Mouse (Mus musculus) spleen, postnatal 10 days (tissue): Measurements from ENCODE around the gene Mthfd1l.
A peak's percentile ranks its signal among the peaks of the same experiment; 100 is the strongest.

Experiments used
- DNase-seq, 2 experiments: peaks; one replicate each; pipeline ENCODE4 v3.0.0; 2021 to 2022; ENCODE audit warnings: low spot score in 2 of 2

Gene Mthfd1l

DNA sequence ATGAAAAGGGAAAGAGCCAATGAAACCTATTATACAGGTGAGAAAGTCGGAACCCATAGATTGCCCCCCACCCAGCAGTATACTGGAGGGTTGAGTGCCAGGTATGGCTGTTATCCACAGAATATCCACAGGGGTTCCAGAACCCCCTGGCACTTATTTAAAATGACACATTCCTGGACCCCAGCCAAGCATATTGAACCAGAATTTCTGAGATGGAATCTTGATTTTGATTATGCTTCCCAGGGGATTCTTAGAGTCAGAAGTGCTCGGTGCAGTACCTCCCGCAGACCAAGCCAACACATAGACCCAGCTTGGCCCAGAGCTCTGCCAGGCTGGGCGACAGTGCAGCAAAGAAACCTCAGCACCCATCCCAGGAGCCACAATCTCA is 3.7 kb downstream of the Mthfd1l start:
- DNase-seq, result no peak

GRCm38 (mm10) chr10:3978326-3978725 is 5.4 kb downstream of the Mthfd1l start:
- no peak for DNase-seq

- no peak for DNase-seq
Measured at GRCm38 (mm10) chr10:3978792-3979488, 6.0 kb downstream of the Mthfd1l start.

GRCm38 (mm10) chr10:3980231-3980630 is 7.3 kb downstream of the Mthfd1l start:
- DNase-seq, result no peak

DNA sequence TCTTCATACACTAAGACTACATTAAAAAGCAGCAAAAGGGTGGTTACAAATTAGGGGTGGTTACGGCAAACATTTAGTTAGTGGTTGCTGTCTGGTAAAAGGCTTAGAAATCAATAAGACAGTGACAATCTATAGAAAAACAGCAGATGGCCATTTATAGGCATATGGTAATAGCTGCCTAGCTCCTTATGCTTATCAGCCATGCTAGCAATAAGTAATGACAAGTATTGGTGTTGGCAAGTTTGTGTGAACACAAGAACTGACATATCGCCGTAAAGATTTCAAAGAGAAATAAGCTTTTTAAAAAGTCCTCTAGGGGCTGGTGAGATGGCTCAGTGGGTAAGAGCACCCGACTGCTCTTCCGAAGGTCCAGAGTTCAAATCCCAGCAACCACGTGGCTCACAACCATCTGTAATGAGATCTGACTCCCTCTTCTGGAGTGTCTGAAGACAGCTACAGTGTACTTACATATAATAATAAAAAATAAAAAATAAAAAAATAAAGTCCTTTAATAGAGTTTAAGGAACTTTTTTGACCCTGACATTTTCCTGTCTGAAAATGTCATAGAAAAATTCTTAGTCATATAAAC is 17.5 kb downstream of the Mthfd1l start:
- DNase-seq, result no peak

GRCm38 (mm10) chr10:3993365-3994102 is 20.6 kb downstream of the Mthfd1l start:
- DNase-seq, result peak; percentile 25 to 47

- peak; percentile 27 to 62 for DNase-seq
Measured at GRCm38 (mm10) chr10:3995277-3995676, 22.4 kb downstream of the Mthfd1l start.

- peak; percentile 27 to 72 for DNase-seq
Measured at GRCm38 (mm10) chr10:3996170-3996876, 23.4 kb downstream of the Mthfd1l start.

DNA sequence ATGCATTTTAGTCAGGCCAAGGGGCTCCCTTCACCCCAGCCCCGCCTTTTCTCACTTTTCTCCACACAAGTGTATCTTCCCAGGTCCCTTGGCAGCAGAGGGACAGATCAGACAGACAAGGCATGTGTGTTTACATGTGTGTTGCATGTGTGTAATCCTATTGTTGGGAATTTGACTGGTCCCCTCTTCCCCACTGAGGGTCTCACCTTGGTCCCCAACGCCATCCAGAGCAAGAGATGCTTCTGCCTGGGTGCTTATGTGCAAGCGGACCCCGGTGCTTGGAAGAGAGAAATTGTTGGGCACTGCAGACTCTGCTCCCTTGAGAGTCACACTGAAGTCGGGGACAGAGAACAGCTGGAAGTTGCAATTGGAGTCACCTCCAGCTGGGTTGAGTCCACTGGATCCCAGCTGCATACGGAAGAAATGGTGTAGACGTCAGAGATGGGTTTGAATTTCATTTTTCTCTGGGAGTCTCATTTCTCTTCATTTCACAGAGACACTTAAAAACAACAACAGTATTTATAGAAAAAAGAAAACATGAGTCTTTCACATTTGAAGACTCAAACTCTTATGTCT is 25.0 kb downstream of the Mthfd1l start:
- no peak for DNase-seq

- no peak for DNase-seq
Measured at GRCm38 (mm10) chr10:4002711-4003110, 29.8 kb downstream of the Mthfd1l start.

DNA sequence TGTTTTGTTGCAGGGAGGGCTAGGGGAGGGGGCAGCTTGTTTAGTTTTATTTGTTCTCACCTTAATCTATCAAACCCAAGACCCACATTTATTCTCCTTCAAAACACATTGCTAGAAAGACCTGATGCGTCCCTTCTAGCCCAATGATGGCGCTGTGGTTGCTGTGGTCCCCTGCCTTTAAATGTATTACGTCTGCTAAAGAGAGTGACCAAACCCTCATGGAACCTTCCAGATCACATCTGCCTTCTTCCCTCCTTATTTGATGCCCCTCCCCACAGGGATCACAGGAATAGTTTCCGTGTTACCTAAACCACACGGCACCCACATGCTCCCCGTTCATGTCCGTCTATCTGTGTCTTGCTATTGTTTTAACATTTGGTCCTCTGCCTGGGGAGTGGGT is 32.3 kb downstream of the Mthfd1l start:
- no peak for DNase-seq

- DNase-seq, result no peak
Measured at GRCm38 (mm10) chr10:4006296-4007015, 33.5 kb downstream of the Mthfd1l start.

GRCm38 (mm10) chr10:4022628-4023303 is 49.8 kb downstream of the Mthfd1l start:
- no peak for DNase-seq

DNA sequence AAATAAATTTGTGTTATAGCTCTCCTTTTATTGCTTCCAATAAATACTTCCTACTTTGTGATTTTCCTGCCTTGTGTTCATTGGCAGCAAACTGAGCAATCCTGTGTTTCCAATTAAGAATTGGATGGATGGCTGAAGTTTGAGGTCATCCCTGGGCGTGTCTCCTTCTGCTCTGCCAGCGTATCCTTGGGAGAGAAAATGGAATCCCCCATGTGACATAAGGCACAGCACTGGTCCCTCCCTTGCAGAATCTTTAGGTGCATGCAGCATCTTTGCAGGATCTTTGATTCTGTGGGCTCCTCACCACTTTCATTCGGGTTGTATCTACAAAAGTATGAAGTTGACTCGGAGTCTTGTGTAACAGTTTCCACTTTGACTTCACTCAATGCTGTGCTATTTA is 53.7 kb downstream of the Mthfd1l start:
- DNase-seq, result no peak

DNA sequence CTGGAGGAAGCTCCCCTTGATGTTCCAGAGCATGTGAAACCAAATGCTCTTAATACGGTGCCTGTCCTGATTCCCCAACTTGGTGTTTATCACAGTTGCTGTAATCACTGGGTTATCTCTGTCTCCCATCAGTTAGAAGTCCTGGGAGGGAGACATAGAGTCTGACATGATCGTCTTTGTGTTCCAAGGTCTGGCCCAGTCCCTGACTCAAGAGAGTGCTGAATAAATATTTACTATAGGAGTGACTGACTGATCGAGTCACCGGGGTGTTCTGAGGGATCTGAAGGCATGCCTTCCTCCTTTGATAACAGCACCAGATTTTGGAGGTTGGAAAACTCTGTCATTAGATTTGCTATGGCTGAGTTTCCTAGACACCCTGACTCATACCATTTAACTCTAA is 54.5 kb downstream of the Mthfd1l start:
- no peak for DNase-seq

DNA sequence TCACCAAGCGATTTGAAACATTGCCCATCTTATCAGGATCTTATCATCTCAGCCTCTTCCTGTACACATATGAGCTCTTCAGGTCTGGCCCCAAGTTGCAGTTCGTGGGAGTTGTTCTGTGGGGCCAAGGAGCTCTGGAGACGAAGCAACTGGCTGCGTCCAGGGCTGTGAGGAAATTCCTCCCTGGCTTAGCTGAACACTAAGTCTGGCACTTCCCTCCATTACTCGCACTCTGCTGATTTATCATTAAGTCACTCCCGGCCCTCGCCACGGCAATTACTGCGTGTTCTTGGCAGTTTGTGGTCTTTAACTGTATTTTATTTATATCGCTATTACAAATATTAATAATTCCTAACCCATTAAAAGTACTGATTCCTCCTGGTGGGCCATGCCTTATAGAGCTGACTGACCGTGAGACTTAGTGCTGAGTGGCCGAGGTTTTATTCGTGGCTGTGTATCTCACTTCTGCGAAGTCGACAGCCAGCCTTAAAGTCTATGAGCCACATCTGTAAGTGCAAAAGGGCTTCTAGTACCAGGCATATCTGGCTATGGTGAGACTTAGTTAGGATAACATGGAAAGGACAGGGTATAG is 56.0 kb downstream of the Mthfd1l start:
- DNase-seq, result no peak

DNA sequence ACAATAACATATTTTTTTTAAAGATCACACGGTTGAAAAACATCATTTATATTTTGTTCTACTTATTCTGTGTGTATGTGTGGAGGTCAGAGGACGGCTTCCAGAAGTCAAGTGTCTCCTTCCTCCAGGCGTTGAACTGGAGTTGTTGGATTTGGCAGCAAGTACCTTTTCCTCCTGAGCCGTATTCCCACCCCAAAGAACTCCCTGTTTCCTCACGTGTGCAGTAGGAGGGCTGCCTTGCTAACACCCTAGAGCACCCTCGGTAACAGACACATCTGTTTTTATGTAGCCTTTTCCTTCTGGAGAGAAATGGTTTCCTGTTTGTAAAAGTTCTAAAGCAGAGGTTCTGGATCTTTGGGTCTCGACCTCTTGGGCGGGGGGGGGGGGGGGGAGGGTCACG is 60.8 kb downstream of the Mthfd1l start:
- no peak for DNase-seq

DNA sequence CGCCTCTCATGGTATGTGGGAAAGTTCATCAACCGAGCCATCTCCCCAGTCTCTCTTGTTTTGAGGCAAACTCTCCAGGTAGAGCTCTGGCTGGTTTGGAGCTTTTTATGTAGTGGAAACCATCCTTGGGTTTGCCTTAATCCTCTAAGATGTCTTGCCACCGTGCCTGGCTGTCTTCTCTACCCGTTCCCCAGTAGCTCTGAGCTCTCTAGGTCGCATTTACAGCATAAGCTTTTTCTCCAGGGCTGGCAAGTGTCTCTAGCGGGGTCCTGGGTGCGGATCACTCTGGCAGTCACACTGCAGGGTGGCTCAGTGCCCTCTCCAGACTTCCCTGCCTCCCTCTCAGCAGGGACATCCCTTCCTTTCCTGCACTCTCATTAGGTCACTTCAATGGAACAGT is 63.6 kb downstream of the Mthfd1l start:
- DNase-seq, result no peak

GRCm38 (mm10) chr10:4037066-4037465 is 64.1 kb downstream of the Mthfd1l start:
- DNase-seq, result no peak

DNA sequence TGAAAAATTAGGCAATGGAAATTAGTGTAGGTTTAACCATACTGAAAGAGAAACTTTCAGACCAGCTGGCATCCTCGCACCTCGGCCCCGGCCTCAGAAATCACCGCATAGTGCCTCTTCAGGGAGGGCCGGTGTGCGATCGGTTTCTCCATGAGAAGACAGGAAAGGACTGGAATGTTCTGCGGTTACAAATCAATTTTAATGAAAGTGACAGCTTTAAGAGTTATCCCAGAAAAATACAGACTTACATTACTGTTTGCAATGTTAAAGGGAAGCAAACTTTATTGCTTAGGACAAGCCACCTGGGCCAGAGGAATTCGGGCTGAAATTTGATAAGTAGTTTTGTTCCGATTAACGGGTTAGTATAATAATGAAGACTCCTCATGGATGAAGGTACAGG is 65.7 kb downstream of the Mthfd1l start:
- DNase-seq, result no peak
